Mouse (Mus musculus) myocyte (in vitro differentiated cells): ENCODE data around the gene Angptl2.

Experiments
- CEBPB ChIP-seq: IDR thresholded peaks from 2 replicates; pipeline ENCODE4 v1.6.1; 2011; ENCODE audit warnings: mild to moderate bottlenecking, moderate library complexity; ENCODE audit not compliant: poor library complexity, insufficient read depth, severe bottlenecking
- E2F4 ChIP-seq: IDR thresholded peaks from one replicate; pipeline ENCODE4 v1.6.1; 2011; ENCODE audit warnings: mild to moderate bottlenecking, control low read depth, moderate library complexity; ENCODE audit not compliant: insufficient read depth
- MAX ChIP-seq: IDR thresholded peaks from one replicate; pipeline ENCODE4 v1.6.1; 2011; ENCODE audit warnings: low read depth, mild to moderate bottlenecking, control low read depth
- MYOD1 ChIP-seq, 3 experiments: IDR thresholded peaks; one replicate each; pipeline ENCODE4 v1.6.1; 2011; ENCODE audit warnings: control low read depth in 2 of 3, low read depth in 2 of 3, mild to moderate bottlenecking in 2 of 3, moderate library complexity in 1 of 3; ENCODE audit not compliant: insufficient read length in 2 of 3, control insufficient read depth in 1 of 3
- MYOG ChIP-seq, 3 experiments: IDR thresholded peaks; one replicate each; pipeline ENCODE4 v1.6.1; 2011; ENCODE audit warnings: control low read depth in 2 of 3, low read depth in 2 of 3, mild to moderate bottlenecking in 2 of 3; ENCODE audit not compliant: insufficient read length in 2 of 3, control insufficient read depth in 1 of 3, insufficient read depth in 1 of 3
- POLR2A ChIP-seq: IDR thresholded peaks from one replicate; pipeline ENCODE4 v1.6.1; 2011; ENCODE audit warnings: low read depth, mild to moderate bottlenecking, control low read depth, moderate library complexity; ENCODE audit not compliant: insufficient read length
- POLR2AphosphoS2 ChIP-seq: IDR thresholded peaks from one replicate; pipeline ENCODE4 v1.6.1; 2011; ENCODE audit warnings: low read depth, control low read depth; ENCODE audit not compliant: insufficient read length
- REST ChIP-seq: IDR thresholded peaks from one replicate; pipeline ENCODE4 v1.6.1; 2011; ENCODE audit warnings: mild to moderate bottlenecking, control low read depth, moderate library complexity; ENCODE audit not compliant: insufficient read depth, insufficient read length
- TCF12 ChIP-seq: IDR thresholded peaks from one replicate; pipeline ENCODE4 v1.6.1; 2011; ENCODE audit warnings: mild to moderate bottlenecking, control low read depth; ENCODE audit not compliant: poor library complexity, insufficient read depth, severe bottlenecking
- TCF3 ChIP-seq: IDR thresholded peaks from one replicate; pipeline ENCODE4 v1.6.1; 2011; ENCODE audit warnings: low read depth, control low read depth; ENCODE audit not compliant: insufficient read length
- USF1 ChIP-seq: IDR thresholded peaks from one replicate; pipeline ENCODE4 v1.6.1; 2011; ENCODE audit warnings: low read depth, mild to moderate bottlenecking, control low read depth, moderate library complexity

- TF ChIP-seq USF1 (no peak), MAX (no peak), TCF12 (no peak), POLR2A (no peak), MYOG (IDR thresholded peaks at IDR 0.05; ENCODE audit: control insufficient read depth in 1 of 3, insufficient read depth in 1 of 3, insufficient read length in 2 of 3, low read depth in 2 of 3) (no peak), REST (no peak), MYOD1 (IDR thresholded peaks at IDR 0.05; ENCODE audit: control insufficient read depth in 1 of 3, insufficient read length in 2 of 3, low read depth in 2 of 3) (no peak), POLR2AphosphoS2 (no peak), CEBPB (no peak), E2F4 (no peak), TCF3 (no peak)
Observed at GRCm38 (mm10) chr2:33281807-33282206, 65.9 kb downstream of the Angptl2 start.
